Mouse (Mus musculus) gonadal fat pad, adult 2 months (tissue): ENCODE measurements at regions not wholly inside any gene's neighbourhood (a gene's known extent, or its start where the extent isn't known, plus 50 kb on each side); places are given as distances from the start of the nearest gene placed in this dataset.
A peak's percentile ranks its signal among the peaks of the same experiment; 100 is the strongest.

ENCODE experiments used
- DNase-seq: peaks from one replicate; pipeline ENCODE4 v3.0.0-alpha.2; 2012; ENCODE audit warnings: low read depth

DNA sequence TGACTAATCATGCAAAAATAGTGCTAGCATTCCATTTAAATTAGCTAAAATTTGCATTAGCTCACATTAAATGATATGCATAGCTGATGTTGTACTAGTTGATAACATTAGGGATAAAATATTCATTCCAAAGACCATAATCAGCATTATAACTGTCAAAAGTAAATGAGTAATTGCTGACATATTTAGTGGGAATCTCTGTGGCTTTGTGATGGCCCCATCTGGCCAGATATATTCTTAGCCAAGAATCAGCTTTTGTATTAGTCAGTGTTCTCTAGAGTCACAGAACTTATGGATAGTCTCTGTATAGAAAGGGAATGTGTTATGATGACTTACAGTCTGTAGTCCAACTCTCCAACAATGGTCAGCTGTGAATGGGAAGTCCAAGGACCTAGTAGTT lies 171.2 kb downstream of the Gria2 start:
- DNase-seq, result no peak

DNA sequence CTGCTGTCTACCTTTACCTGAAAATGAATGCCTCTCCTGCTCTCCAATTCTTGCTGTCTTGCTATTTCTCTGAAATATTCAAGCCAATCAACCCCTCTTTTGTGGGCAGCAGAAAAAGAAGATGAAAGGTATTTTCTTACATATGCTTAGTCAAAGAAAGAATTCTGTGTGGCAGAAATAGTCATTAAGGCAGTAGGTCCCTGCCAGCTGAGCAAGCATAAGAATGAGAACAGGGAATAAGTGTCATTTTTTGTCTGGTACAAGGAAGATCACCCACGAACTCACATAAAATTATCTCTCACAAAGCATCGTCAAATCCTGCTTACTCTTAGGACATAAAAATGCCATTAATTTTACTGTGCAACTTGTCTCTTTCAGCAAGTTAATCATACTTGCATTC lies 192.2 kb downstream of the Gria2 start:
- DNase-seq, result no peak

DNA sequence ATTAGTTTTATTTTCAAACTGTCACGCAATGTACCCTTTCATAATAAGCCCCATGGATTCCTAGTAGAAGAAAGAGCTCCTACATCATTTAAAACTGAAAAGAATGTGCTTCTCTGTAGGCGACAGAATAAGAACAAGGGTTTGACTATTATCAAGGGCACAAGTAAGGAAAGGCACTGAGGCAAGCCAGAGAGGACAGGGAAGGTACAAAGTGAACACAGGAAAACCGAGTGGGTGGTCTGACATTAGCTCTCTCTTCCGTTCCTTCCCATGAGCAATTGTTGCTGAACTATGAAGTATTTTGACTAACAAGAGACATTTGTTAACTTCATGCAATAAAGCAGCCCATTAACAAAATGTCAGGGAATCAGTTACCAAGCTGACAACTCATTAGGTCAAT lies 194.2 kb downstream of the Gria2 start:
- no peak for DNase-seq

DNA sequence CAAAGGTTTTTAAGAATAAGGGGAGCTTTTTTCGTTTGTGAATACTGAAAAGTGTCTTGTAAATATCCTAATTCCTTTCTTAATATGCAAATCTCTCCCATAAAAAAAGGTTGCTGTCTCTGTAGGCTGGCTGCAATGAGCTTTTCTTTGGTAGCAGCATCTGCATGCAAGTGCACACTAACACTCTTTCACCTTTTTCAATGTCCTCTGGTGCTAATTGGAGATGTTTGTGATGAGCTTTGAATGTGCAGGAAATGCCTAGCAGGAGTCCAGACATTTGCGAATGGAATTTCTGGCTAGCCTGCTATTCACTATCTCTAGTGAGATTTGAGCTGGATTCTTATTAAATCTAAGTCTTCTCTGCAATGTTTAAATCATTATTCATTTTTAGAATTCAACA lies 194.8 kb downstream of the Gria2 start:
- no peak for DNase-seq

DNA sequence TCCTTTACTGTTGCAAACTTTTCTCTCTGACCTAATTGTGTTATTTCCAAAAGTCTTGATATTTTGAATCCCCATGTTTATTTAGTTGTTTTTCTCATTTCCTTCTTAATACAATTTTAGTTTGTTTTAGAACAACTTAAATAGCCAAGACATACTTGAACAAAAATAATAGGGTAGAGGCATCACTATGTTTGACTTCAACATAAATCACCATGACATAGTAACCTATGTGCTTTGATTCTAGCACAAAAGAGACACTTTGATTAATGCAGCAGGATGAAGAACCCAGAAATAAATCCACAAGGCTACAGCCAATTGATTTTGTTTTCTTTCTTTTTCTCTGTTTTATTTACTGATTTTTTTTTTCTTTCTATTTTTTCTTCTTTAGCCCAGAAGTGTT lies 205.1 kb downstream of the Gria2 start:
- DNase-seq, result no peak

DNA sequence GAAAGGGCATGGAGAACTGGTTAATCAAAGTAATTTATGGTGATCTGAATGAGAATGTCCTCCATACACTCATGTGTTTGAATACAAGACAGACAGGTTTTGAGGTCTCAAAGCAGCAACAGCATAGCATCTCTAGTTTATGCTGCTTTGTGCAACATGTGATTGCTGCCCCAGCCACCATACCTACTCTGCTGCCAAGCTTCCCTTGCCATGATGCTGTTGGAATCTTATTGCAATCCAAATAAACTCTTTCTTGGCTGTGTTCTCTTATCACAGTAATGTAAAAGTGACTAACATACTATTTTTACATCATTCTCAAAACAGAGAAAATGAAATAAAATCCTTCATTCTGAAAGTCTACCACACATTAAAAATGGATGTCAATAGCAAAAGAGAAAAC lies 235.1 kb downstream of the Gria2 start:
- no peak for DNase-seq

DNA sequence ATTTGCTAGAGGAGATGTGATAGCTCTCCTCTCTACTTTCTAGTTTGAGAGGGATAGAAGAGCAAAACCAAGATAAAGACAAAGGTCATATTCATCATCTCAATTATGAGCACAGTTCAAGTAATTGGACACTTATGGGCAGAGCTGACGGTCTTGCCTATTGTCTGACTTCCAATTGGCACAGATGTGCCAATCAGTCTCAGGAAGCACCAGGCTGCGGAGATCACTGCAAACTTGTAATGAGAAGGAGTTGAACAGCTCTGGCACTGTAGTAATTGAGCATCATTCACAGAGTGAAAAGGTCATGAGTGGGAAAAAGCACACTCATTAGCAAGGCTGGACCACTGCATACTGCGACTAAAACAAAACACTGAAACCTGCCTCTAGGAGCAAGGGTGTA lies 236.4 kb downstream of the Gria2 start:
- no peak for DNase-seq

DNA sequence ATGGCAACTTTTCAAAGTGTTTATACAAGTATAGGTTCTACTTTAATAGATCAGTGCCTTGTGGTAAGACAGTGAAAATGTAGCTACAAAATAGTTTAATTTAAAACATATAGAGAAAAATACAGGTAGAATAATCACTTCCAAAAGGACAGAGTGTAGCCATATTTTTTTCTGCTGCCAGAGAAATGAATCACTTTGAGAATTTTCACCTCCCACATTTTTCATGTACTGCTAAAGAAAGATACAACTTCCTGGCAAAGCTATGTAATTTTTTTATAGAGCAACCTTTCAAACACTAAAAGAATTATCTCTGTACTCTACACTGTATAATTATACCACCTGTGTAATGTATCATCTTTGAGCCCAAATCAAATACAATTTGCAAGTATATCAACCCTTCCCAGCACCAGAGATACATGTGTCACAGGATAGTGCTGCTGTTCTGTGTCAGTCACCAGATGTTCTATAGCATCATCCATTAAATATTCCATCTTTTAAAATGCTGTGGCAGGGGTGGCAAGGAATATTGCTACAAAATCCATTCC lies 256.4 kb downstream of the Gria2 start:
- DNase-seq, result no peak

DNA sequence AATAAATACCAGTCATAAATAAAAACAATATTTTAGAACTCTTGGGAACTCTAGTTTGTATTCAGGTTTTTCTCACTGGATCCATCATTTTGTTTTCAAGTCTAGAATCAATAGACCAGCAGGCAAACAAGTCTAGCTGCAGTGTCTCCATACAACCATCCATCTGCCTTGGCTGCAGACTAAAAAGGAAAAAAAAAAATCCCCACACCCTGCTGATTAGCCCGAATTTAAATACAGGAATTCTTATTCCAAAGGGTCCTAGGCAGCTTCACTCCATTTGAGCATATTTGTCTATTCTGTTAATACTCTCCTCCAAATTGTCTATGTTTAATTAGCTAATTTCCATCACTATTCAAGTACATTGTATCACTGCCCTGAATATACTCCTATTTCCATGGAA lies 258.9 kb downstream of the Gria2 start:
- DNase-seq, result no peak

DNA sequence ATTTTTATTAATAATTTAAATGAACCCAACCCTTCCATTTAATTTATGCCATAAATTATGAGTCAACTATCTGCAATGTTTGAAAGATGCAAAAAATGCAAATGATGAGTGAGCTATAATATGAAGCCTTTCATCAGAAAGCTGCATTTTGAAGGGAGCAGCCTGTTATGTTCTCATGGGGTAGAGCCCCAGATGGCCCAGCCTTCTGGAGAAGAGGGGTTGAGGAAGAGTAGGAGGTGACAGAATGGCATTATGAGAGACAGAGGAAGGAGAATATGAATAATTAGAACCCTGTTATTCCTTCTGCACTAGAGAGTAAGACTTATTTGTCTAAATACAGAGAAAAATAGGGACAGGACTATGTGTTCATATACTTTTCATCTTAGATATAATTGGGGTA lies 261.3 kb downstream of the Gria2 start:
- DNase-seq, result no peak

DNA sequence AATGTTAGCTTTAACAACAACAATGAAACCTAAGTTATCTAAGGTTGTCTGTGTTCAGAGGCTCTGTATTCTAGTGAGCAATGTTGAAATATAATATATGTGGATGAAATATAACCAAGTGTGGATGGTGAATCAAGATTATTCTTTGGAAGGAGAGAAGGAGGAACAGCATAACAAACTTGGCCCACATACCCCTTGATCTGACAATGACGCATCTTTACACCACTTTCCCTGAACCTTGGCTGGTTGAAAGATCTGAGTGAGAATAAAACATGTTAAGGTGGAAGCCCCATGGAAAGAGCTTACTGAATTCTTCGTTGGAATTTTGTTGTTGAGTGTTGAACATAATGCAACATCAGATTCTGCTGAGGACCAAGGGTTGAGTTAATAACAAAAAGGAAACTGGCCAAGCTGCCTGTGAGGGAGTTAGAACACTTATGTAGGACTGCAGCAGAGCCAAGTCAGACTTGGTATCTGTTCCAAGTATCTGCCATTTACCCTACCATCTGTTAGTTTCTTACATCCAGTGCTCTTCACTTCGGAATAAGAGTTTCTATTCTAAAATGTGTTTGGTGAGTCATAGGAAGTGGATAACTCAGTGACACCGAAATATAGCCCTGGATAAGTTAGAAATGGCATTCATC lies 268.8 kb downstream of the Gria2 start:
- no peak for DNase-seq

DNA sequence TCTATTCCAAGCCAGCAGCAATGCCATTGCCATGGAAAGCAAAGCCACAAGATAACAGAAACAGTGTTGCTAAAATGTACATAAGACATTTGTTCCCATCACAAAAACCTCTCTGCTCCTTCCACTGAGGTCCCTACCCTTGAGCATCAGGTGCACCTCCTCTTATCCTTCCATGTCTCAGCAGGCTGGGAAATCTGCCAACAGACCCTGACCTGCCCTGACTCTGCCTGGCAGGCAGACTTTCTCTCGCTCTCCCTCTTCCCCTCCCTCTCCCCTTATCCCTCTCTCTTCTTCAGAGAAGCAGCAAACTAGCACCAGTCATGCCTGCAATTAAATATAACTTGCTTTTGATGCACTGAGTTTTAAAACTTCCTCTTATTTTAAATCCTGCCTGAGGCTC lies 288.6 kb downstream of the Gria2 start:
- DNase-seq, result no peak

DNA sequence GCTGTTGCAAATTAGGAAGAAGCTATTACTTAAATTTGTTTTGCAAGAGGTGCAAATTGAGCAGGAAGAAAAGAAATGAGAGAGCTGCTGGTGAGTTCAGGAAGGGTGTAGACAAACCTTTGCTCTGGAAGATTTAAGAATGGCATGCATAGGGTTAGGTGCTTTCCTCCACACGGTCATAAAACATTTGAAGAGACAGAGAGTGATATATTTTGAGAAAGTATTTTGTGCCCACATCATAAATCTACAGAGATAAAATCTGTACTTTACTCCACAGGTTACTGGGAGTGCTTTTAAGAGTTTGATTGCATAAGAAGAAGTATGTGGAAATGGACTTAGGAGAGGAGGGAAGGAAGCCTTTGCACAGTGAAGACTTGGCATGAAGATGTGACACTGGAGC lies 293.4 kb downstream of the Gria2 start:
- DNase-seq, result peak; percentile 93

DNA sequence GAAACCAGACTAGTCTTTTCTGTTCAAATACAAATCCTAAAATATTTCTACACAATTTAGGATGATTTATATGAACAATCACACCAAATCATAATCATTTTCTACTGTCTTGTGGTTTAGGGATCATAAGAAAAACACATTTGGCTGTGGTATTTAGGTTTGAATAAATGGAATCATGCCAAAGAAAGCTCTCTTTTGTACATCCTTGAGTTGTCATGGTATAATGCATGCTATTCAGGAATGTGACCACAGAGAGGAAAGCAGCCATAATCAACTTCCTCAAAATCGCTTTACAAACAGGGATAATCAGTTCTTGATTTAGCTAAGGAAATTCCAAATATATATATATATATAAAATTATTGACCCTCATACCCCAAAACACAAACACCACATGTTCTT lies 295.9 kb downstream of the Gria2 start:
- no peak for DNase-seq

DNA sequence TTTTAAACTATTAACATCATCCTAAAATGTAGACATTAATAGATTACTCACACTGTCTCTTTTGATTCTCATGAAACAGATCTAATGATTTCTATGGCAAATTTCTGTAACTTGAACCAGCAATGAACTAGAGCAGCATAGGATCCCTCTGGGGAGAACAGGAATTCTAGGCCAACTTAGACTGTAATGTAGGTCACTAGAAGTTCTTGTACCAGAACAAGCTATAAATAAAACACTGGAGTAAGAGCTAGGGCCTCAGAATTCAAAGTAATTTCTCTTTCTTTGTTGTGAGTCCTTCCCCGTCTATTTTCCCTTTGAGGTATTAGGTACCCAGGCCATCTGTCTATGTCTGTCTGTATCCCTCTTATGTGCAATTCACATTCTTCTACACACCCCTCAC lies 301.5 kb downstream of the Gria2 start:
- no peak for DNase-seq

DNA sequence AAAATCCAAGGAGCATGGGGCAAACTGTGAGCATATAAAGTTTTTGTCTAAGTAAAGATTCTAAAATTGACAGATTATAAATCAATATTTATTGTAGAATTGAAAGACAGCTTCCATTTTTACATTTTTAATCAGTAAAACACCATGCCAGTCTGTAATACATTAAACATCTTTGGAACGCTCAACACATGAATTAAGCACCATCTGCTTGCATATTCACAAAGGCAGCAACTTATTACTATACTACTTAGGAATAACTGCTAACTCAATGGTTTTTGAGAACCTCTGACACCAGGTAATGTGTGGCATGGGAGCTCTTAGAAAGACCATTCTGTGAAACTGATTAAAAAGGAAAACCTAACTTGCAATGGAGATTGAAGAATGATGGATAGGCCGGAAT lies 306.1 kb downstream of the Gria2 start:
- DNase-seq, result no peak

DNA sequence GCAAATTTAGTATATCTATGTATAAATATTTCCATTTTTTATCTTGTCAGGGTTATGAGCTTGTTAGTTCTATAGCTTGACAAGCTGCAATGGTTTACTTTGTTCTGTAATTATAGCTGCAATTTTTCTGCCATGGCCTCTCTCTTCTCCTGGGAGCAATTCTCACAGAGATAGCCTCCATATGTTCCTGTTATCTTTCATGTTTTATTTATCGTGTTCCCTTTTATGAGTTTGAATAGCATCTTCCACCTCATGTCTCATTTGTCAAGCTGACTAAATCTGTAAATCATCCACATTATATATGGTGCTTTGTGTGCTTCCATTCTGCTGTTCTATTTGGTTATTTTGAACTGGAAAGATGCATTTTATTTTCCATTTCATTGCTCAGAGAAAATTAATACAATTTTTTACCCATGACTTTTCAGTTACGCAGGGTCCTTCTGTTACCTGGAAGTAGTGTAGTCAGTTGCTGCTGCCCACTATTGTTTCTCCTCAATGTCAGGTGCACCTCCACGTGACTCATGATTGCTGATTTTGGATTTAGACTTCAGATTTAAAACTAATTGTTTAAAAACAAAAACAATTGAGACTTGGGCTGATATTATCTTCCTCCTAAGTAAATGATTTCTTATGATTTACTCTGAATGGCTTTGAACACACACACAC lies 318.3 kb downstream of the Gria2 start:
- DNase-seq, result no peak

DNA sequence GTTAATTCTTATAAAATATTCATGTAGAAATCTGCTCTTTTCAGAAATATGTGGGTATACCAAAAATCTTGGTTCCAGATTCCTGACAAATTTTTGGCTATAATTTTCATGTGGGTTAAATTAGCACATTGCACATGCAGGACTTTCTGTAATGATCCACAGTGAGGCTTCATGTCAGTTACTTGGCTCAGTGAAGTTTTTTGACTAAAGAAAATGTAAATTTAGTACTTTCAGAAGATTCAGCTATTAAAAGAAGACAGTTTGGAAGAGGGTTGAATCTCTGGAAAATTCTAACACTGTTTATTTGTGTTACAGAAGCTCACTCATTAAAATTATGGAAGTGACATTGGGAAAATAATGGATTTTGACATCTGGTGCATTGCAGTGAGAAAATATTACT lies 324.0 kb downstream of the Gria2 start:
- no peak for DNase-seq

DNA sequence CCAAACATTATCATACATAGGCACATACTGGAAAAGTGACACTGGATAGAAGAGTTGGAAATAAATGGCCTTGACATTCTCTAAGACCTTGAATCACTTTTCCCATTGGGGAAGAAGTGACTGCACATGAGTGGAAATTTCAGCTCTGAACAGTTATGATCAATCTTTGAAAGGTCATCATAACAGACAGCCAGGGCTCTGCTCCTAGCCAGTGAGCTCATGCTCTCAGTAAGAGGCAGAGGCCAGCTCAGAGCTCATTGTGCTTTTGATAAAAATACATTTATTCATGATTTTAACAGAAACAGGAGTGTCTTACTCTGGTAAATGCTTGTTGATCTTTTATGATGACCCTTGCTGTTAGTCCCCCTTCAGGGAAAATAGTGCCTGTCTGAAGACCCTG lies 328.9 kb downstream of the Gria2 start:
- no peak for DNase-seq
